Mouse (Mus musculus): Measurements from ENCODE around the gene Smurf1. TPM values are rescaled to one million over a fixed set of nuclear protein-coding genes. Genes with fewer than 3 reads are reported as not detected.

Gene Smurf1
- total RNA-seq, 1 experiment = 17.9 TPM

GRCm38 (mm10) chr5:144870782-144871181, 94.9 kb downstream of the Smurf1 start:
- TF ChIP-seq HCFC1 (IDR thresholded peaks at IDR 0.05; ENCODE audit: borderline replicate concordance, insufficient read depth, low read length) = no peak
- DNase-seq (ENCODE audit: low read depth, low spot score) = no peak
- Histone ChIP-seq H3K36me3 (ENCODE audit: control insufficient read depth, insufficient read depth, low read length, poor library complexity, severe bottlenecking) (no peaks in the 10 kb centered on the region), H3K4me1 (ENCODE audit: control insufficient read depth in 2 of 2, insufficient read depth in 2 of 2, low read length in 2 of 2, poor library complexity in 1 of 2) (peaks cover 0 to 8% of the 10 kb centered on the region in 2 experiments; a peak in 1 of 4 replicates), H3K4me3 (ENCODE audit: insufficient read depth in 1 of 2, low read depth in 1 of 2, low read length in 2 of 2, poor library complexity in 1 of 2, severe bottlenecking in 1 of 2) (no peak overlapping the region), H3K27ac (ENCODE audit: insufficient read depth, low read depth, low read length, poor library complexity, severe bottlenecking) (no peak overlapping the region), H3K9me3 (ENCODE audit: control insufficient read depth, insufficient read depth, low read depth, low read length) (no peaks in the 10 kb centered on the region), H3K9ac (ENCODE audit: insufficient read depth, low read depth, low read length, poor library complexity, severe bottlenecking) (no peak overlapping the region)
- in situ Hi-C loops (cut with MboI; ENCODE audit: low sequenced_read_pairs in 2 of 2, unreplicated experiment in 2 of 2) = loop anchor here in 1 of 2 experiments (25.0 kb wide), 1 partner anchor 117 kb away; no protein-coding TSS in a partner anchor

GRCm38 (mm10) chr5:144869466-144869865, 96.2 kb downstream of the Smurf1 start:
- no peak for TF ChIP-seq ZNF384 (IDR thresholded peaks at IDR 0.05; ENCODE audit: low read depth, low read length)
- no peak for TF ChIP-seq HCFC1 (IDR thresholded peaks at IDR 0.05; ENCODE audit: borderline replicate concordance, insufficient read depth, low read length)

GRCm38 (mm10) chr5:144866923-144867322, 98.7 kb downstream of the Smurf1 start:
- DNase-seq (ENCODE audit: low read depth, low spot score) = no peak
- no peaks in the 10 kb centered on the region for H3K36me3 ChIP-seq (ENCODE audit: control insufficient read depth, insufficient read depth, low read length, poor library complexity, severe bottlenecking)
- H3K9ac ChIP-seq (ENCODE audit: insufficient read depth, low read depth, low read length, poor library complexity, severe bottlenecking) = no peak overlapping the region
- TF ChIP-seq MAFK (IDR thresholded peaks at IDR 0.05; ENCODE audit: insufficient read depth, low read depth, low read length) = no peak
- TF ChIP-seq ZC3H11A (IDR thresholded peaks at IDR 0.05; ENCODE audit: borderline replicate concordance, low read depth, low read length) = no peak
- no peak for TF ChIP-seq ZNF384 (IDR thresholded peaks at IDR 0.05; ENCODE audit: low read depth, low read length)
- TF ChIP-seq HCFC1 (IDR thresholded peaks at IDR 0.05; ENCODE audit: borderline replicate concordance, insufficient read depth, low read length) = no peak
- no peak for TF ChIP-seq CHD2 (IDR thresholded peaks at IDR 0.05; ENCODE audit: low read depth, low read length)
- H3K9me3 ChIP-seq (ENCODE audit: control insufficient read depth, insufficient read depth, low read depth, low read length) = no peaks in the 10 kb centered on the region
- no peak overlapping the region for H3K27ac ChIP-seq (ENCODE audit: insufficient read depth, low read depth, low read length, poor library complexity, severe bottlenecking)
- H3K4me3 ChIP-seq (ENCODE audit: insufficient read depth in 1 of 2, low read depth in 1 of 2, low read length in 2 of 2, poor library complexity in 1 of 2, severe bottlenecking in 1 of 2) = no peak overlapping the region
- in situ Hi-C loops (cut with MboI; ENCODE audit: low sequenced_read_pairs in 2 of 2, unreplicated experiment in 2 of 2) = loop anchor here in 1 of 2 experiments (25.0 kb wide), 1 partner anchor 120 kb away; no protein-coding TSS in a partner anchor
- H3K4me1 ChIP-seq (ENCODE audit: control insufficient read depth in 2 of 2, insufficient read depth in 2 of 2, low read length in 2 of 2, poor library complexity in 1 of 2) = peaks cover 0 to 8% of the 10 kb centered on the region in 2 experiments; a peak in 1 of 4 replicates

More at GRCm38 (mm10) chr5:144869466-144869865, 96.2 kb downstream of the Smurf1 start:
- in situ Hi-C loops (cut with MboI; ENCODE audit: low sequenced_read_pairs in 2 of 2, unreplicated experiment in 2 of 2) = loop anchor here in 1 of 2 experiments (25.0 kb wide), 1 partner anchor 118 kb away; no protein-coding TSS in a partner anchor
- Histone ChIP-seq H3K9me3 (ENCODE audit: control insufficient read depth, insufficient read depth, low read depth, low read length) (no peaks in the 10 kb centered on the region), H3K36me3 (ENCODE audit: control insufficient read depth, insufficient read depth, low read length, poor library complexity, severe bottlenecking) (no peaks in the 10 kb centered on the region), H3K9ac (ENCODE audit: insufficient read depth, low read depth, low read length, poor library complexity, severe bottlenecking) (no peak overlapping the region), H3K4me1 (ENCODE audit: control insufficient read depth in 2 of 2, insufficient read depth in 2 of 2, low read length in 2 of 2, poor library complexity in 1 of 2) (peaks cover 0 to 8% of the 10 kb centered on the region in 2 experiments; a peak in 1 of 4 replicates), H3K27ac (ENCODE audit: insufficient read depth, low read depth, low read length, poor library complexity, severe bottlenecking) (no peak overlapping the region; the same call in 1 of the 2 replicates), H3K4me3 (ENCODE audit: insufficient read depth in 1 of 2, low read depth in 1 of 2, low read length in 2 of 2, poor library complexity in 1 of 2, severe bottlenecking in 1 of 2) (no peak overlapping the region)
- DNase-seq (ENCODE audit: low read depth, low spot score) = no peak

GRCm38 (mm10) chr5:144860913-144861312, 104.7 kb downstream of the Smurf1 start:
- no peak for DNase-seq (ENCODE audit: low read depth, low spot score)
- TF ChIP-seq HCFC1 (IDR thresholded peaks at IDR 0.05; ENCODE audit: borderline replicate concordance, insufficient read depth, low read length) = no peak
- no peak for TF ChIP-seq MAFK (IDR thresholded peaks at IDR 0.05; ENCODE audit: insufficient read depth, low read depth, low read length)
- no peak for TF ChIP-seq ZNF384 (IDR thresholded peaks at IDR 0.05; ENCODE audit: low read depth, low read length)
- no peak for TF ChIP-seq CHD2 (IDR thresholded peaks at IDR 0.05; ENCODE audit: low read depth, low read length)
- no peak for TF ChIP-seq ZC3H11A (IDR thresholded peaks at IDR 0.05; ENCODE audit: borderline replicate concordance, low read depth, low read length)
- Histone ChIP-seq H3K9ac (ENCODE audit: insufficient read depth, low read depth, low read length, poor library complexity, severe bottlenecking) (no peak overlapping the region), H3K27ac (ENCODE audit: insufficient read depth, low read depth, low read length, poor library complexity, severe bottlenecking) (no peak overlapping the region), H3K9me3 (ENCODE audit: control insufficient read depth, insufficient read depth, low read depth, low read length) (no peaks in the 10 kb centered on the region), H3K4me3 (ENCODE audit: insufficient read depth in 1 of 2, low read depth in 1 of 2, low read length in 2 of 2, poor library complexity in 1 of 2, severe bottlenecking in 1 of 2) (no peak overlapping the region), H3K36me3 (ENCODE audit: control insufficient read depth, insufficient read depth, low read length, poor library complexity, severe bottlenecking) (peaks cover 24% of the 10 kb centered on the region; the same call in 1 of the 2 replicates), H3K4me1 (ENCODE audit: control insufficient read depth in 2 of 2, insufficient read depth in 2 of 2, low read length in 2 of 2, poor library complexity in 1 of 2) (peaks cover 0 to 2% of the 10 kb centered on the region in 2 experiments; a peak in 1 of 4 replicates)
- in situ Hi-C loops (cut with MboI; ENCODE audit: low sequenced_read_pairs in 2 of 2, unreplicated experiment in 2 of 2) = loop anchor here in 1 of 2 experiments (25.0 kb wide), 1 partner anchor 126 kb away; no protein-coding TSS in a partner anchor

- H3K27ac ChIP-seq (ENCODE audit: insufficient read depth, low read depth, low read length, poor library complexity, severe bottlenecking) = no peak overlapping the region; the same call in 1 of the 2 replicates
- in situ Hi-C loops (cut with MboI; ENCODE audit: low sequenced_read_pairs in 2 of 2, unreplicated experiment in 2 of 2) = loop anchor here in 1 of 2 experiments (25.0 kb wide), 1 partner anchor 128 kb away; no protein-coding TSS in a partner anchor
- peaks cover 28% of the 10 kb centered on the region; the same call in 1 of the 2 replicates for H3K36me3 ChIP-seq (ENCODE audit: control insufficient read depth, insufficient read depth, low read length, poor library complexity, severe bottlenecking)
- TF ChIP-seq ZNF384 (IDR thresholded peaks at IDR 0.05; ENCODE audit: low read depth, low read length) (no peak), HCFC1 (IDR thresholded peaks at IDR 0.05; ENCODE audit: borderline replicate concordance, insufficient read depth, low read length) (no peak), CHD2 (IDR thresholded peaks at IDR 0.05; ENCODE audit: low read depth, low read length) (no peak), ZC3H11A (IDR thresholded peaks at IDR 0.05; ENCODE audit: borderline replicate concordance, low read depth, low read length) (no peak), MAFK (IDR thresholded peaks at IDR 0.05; ENCODE audit: insufficient read depth, low read depth, low read length) (no peak)
- H3K4me1 ChIP-seq (ENCODE audit: control insufficient read depth in 2 of 2, insufficient read depth in 2 of 2, low read length in 2 of 2, poor library complexity in 1 of 2) = peaks cover under 1 to 2% of the 10 kb centered on the region in 2 experiments; a peak in 2 of 4 replicates
- H3K4me3 ChIP-seq (ENCODE audit: insufficient read depth in 1 of 2, low read depth in 1 of 2, low read length in 2 of 2, poor library complexity in 1 of 2, severe bottlenecking in 1 of 2) = no peak overlapping the region
- no peak overlapping the region for H3K9ac ChIP-seq (ENCODE audit: insufficient read depth, low read depth, low read length, poor library complexity, severe bottlenecking)
- no peaks in the 10 kb centered on the region for H3K9me3 ChIP-seq (ENCODE audit: control insufficient read depth, insufficient read depth, low read depth, low read length)
- DNase-seq (ENCODE audit: low read depth, low spot score) = no peak
Measured at GRCm38 (mm10) chr5:144859284-144859683, 106.4 kb downstream of the Smurf1 start.

Measured in ES-E14 (cell line).